Mouse (Mus musculus) T-helper 2 cell (primary cell): ENCODE results near the gene Gp9.

Experiments
- in situ Hi-C: fragments of 300-600 bp; cut with MboI, MseI; formaldehyde crosslinking; loops from one replicate; pipeline ENCODE4 v1.15.1; 2025; ENCODE audit warnings: high pct_unique_total_duplicates

Gp9 gene

DNA sequence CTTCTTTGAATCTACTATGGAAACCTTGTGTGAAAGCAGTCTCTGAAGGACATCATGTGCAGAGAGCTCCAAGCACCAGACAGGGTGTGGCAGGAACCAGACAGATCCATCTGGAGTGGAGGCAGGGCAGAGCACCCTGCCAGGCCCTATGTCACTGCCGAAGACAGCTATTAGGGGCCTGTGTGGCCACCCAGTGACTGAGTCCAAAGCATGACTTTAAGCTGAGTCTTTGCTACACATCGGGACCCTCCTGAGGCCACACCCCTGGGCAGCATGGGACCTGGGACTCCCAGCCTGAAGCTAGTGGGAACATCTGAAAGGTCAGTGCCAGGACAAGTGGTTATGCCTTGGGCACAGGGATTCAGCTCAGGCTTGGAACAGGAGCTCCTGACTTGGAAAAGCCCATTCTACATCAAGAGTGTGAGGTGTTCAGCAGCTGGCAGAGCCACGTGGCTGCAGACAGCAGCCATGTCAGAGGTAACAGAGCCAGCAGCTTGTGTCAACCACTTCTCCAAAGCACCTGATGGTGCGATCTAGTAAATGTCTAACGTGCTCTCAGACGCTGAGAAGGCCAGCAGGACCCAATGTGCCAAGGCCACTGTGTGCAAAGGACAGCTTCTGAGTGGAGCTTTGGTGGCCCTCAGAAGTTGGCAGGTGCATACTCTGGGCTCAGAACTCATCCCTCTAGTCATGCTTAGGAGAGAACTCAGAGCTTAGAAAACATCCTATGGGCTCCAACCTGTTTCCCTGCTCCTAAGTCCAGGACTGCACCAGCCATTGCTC is 9.4 kb downstream of the Gp9 start:
- in situ Hi-C loops = no loop called here

DNA sequence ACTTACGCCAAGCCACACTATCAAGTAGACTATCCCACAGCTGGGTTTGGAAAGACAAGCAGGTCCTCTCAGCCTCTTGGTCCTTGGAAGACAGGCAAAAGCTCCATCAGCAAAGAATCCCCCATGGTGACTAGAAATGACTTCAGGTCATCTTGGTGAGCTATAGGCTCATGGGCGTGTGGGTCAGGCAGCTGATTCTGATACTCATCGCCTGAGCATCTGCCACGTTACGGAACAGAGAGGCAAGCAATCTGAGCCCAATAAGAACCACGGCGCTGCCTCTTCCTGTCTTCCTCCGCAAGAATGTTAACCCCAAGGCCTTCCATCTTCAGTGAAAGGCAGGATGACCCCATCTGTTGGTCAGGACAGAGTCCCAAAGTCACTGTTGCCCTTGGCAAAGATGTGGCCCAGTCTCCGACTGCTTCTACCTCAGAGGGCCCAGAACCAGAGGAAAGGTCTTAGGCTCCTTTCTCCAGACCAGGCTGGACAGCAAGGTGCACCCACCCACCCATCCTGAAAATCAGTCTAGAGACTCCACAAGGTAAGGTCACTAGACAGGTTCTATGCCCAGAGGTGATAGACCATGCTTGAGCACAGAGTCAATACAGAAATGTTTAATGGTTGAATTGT is 10.5 kb downstream of the Gp9 start:
- in situ Hi-C loops = no loop called here

DNA sequence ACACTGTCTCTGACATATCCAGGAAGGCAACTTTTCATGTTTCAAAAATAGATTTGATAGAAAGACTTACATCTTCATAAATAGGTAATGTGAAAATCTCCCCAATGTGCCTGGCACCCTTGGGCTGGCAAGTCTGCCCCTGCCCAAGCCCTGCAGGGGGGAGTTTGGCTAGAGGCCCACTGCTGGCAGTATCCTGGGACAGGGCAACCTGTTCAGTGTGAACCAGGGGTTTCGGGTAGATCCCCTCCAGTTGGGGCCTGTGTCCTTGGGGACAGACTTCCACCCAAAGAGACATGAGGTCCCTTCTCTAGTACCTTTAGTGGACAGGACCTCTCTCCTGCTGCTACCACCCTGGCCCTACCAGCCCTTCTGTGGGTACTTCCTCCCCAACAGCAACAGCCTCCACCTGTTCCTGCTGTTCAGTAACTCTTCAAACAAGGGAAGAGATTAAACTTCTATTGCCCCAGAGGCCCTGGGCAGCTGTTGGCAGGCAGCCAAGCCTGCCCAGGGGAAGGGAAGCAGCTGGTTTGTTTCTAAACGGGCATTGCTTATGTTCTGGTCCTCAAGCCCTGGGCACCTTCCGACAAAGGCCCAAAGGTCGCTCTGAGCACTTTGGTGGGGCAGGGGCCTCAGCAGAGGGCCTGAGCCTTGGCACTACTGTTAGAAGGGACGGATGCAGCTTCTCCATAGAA is 11.2 kb downstream of the Gp9 start:
- in situ Hi-C loops = no loop called here

DNA sequence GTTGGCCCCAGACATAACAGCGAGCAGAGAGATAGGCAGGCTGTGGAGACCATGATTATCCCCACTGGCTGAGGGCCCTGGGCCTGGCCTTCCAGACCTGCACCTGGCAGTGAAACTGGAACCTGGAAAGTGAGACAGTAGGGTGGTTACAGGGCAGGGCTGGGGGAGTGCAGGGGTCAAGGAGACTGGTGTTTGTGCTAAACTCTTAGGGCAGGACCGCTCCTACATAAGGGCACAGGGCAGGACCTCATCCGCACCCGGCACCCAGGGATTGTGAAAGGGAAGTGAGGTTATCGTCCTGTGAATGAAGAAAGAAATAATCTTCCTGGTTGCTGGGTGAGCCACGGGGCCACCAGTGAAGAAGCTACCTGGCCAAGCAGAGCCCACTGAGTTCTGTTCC is 11.9 kb downstream of the Gp9 start:
- in situ Hi-C loops = no loop called here

DNA sequence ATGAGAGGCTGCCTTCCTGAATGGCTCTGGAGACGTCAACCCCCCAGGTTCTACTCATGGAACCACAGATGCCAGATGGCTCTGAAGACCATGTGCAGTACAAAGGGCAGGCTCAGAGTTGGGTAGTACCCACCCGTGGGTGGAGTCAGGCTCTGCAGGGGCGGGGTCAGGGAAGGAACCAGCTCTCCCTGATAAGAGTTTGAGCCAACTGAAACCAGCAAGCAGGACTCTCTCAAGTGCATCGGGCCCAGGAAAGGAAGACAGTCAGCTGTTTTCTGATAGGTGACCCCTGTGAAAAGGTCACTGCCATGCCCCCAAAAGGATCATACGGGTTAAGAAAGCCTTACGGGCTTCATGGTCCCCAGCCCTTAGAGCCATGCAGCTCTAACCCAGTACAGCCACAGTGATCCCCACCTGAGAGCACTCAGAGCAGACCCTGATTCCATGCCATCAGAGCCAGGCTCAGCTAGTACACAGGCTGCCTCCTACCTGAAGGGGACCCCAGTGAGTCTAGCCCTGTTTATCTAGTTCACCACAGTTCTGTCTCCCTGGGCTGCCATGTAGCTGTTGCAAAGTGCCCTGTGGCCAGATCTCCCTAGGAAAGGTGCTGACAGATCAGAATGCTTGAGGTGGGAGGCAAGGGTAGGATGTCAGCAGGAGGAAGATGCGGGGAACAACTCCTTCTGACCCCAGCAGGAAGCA is 13.1 kb downstream of the Gp9 start:
- in situ Hi-C loops = no loop called here

DNA sequence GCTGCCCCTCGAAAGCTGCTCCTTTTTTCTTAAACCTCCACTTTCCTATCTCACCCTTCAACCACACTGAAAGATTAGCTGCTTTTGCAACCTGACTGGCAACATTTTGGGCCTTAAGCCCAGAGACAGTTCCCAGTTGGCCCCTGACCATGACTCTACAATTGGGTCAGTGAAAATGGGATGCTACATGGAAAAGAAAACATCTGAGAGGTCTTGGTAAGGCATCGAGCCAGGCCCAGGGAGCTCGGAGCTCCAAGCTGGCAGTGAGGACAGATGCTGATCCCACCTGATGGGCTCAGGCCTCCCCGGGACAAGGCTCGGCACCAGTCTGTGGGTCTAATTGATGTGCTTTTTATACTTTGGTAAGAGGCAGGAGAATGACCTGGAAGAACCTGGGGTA is 14.0 kb downstream of the Gp9 start:
- in situ Hi-C loops = no loop called here

DNA sequence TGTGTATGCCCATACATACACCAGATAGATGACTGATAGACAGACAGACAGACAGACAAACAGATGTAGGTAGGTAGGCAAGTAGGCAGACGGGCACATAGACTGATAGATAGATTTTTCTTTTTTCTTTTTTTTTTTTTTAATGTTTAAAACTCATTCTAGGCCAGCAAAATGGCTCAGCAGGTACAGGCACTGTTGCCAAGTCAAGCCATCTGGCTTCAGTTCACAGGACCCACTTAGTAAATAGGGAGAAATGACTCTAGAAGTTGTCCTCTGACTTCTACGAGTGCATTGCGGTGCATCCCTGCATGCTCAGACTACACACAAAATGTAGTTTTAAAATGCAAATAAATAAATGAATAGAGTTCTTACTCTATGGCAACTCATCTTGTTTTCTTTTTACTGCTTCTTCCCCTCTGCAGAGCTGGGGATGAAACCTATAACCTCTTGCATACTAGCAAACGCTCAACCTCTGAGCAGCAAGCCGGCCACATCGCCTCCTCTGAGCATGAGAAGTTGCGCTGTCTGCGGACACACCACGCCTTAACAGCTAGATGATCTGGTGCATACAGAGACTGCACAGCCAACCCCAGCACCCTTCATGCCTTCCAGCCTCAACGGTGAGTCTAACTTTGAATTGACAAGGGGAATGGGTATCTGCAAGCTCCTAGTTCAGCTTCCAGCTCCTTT is 16.1 kb downstream of the Gp9 start:
- in situ Hi-C loops = no loop called here

DNA sequence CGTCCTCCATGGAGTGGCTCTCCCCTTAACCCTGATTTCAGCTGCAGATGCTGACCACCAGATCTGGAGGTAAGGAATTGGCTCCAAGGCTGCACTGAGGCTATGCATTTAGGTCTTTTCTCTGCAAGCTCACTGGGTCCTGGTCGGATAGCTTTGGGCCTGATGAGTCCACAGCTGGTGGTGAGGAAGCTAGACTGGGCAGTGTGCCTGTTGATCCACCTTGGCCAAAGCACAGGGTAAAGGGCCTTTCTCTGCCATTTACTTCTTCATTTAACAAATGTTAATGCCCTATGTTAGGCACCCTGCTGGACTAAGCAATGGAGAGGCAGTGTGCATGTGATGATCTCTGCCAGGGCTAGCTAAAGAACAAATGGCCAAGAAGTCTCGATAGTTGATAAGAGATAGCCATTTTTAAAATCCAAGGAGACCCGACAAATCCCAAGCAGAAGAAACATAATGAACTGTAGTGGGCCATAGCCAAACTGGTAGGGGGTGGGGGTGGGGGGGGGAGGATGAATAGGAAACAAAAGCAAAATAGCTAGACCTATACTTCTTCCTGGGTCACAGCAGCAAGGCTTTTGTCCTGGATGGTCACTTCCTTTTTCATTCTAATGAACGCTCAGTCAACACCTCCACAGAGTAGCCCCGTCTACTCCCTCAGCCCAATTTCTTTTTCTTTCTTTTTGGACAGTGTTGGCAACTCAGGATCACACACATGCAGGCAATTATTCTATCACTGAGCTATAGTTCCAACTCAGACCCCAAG is 17.7 kb downstream of the Gp9 start:
- in situ Hi-C loops = no loop called here

DNA sequence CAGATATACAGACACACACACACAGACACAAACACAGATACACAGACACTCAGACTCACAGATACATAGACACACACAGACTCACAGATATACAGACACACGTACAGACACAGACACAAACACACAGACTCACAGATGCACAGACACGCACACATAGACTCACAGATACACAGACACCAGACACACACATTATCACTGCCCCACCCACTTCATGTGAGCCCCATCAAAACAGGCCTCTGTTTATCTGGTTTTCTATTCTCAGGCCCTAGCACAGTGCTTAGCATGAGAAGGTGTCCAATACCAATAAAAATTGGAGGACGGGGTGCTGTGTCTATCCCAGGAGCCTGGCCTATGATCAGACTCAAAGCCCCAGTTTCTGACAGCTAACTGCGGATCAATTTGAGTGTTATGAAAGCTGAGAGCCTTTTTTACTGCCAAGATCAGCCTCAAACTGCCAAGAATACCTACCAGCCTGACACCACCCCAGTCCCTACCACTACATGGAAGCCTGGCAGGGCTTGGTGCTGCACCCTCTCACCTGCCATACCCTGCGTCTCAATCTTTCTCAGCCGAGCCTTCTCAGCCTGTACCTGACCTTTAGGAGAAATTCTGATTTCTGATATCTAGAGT is 18.5 kb downstream of the Gp9 start:
- in situ Hi-C loops = no loop called here

DNA sequence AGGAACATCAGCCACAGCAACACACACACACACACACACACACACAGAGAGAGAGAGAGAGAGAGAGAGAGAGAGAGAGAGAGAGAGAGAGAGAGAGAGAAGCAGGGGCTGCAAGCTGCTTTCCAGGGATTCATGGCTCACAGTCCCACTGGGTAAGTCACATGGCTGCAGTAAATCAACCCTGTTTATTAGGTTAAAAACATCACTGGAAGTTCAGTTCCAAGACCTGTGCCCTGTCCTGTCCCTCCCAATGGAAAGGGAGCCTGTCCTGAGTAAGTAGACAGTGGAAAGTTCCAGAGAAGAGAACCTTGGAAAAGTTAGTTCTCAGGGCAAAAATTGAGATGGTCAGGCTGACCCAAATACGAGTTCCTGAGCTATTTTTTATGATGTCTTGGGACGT is 19.4 kb downstream of the Gp9 start:
- in situ Hi-C loops = no loop called here

DNA sequence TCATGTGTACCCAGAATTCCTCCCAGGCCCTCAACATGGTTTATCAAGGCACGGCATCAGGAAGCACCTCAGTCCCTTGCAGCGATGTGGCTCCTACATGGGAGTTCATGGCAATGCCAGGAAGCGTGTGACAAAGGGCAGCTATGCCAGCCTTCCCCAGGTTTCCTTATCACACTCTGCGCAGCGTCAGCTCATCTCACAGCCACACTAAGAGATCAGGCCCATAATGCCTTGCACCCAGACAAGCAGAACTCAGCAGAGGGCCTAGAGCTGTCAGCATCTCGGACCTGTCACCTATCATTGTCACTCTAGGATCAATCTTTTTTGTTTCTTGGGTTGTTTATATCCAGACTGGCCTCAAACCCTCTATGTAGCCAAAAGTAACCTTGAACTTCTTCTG is 21.7 kb downstream of the Gp9 start:
- in situ Hi-C loops = no loop called here

DNA sequence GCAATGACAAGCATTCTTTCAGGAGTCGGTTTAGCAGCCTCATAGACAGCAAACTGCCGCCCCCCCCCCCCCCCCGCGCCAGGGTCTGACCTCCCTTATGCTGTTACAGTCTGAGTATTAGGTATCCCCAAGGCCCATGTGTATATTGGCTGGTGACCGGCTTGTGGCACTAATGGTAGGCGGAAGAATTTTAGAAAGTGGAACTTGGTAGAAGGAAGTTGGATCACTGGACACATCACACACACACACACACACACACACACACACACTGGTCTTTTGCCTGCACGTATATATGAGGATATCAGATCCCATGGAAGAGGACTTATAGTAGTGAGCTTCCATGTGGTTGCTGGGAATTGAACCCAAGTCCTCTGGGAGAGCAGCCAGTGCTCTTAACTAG is 24.6 kb downstream of the Gp9 start:
- in situ Hi-C loops = loop anchor here (10.0 kb wide), 1 partner anchor 338 kb away; no protein-coding TSS in a partner anchor

DNA sequence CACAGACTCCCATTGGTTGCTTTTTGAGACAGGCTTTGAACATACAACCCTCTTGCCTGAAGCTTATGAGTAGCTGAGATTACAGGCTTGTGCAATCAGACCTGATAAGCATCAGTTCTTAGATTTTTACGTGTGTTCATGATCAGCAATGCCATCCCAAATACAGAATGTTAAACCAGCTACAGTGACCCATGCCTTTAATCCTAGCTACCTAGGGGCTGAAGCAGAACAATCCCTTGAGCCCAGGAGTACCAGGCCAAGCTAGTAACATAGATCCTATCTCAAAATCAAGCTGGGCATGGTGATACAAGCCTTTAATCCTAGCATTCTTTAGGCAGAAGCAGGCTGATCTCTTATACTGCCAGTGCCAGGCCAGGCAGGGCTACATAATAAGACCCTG is 26.2 kb downstream of the Gp9 start:
- in situ Hi-C loops = loop anchor here (10.0 kb wide), 1 partner anchor 339 kb away; no protein-coding TSS in a partner anchor

DNA sequence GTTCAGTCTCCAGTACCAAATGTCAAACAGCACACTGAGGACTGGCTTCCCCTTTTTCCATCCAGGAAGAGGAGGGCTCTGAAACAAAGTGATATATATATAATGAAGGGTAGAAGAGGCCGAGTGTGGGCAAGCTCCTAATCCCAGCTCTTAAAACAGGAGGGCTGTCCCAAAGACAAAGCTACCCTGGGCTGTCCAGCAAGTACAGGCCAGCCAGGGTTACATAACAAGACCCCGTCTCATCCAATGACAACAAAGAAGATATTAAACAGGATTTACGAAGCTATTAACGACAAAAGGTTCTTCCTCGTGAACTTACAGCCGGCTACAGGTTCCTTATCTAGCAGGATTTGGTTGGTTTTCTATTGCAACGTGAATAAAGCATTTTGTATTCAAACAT is 27.0 kb downstream of the Gp9 start:
- in situ Hi-C loops = loop anchor here (5.0 to 10.0 kb wide), 2 partner anchors 43 to 340 kb away; no protein-coding TSS in a partner anchor

DNA sequence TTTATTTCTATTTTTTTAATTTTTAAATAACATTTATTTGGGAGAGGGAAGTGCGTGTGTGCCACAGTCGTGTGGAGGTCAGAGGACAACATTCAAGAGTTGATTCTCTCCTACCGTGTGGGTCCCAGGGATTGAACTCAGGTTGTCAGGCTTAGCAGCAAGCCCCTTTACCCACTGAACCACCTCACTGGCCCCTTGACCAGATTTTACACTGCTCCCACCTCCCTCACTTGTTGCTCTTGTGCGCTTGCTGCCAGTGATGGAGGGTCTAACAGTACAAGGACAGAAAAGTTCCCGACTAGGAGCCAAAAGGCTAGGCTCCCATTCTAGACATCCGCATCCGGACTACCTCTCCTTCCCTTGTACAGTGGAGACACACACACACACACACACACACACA is 27.6 kb downstream of the Gp9 start:
- in situ Hi-C loops = loop anchor here (5.0 to 10.0 kb wide), 2 partner anchors 43 to 341 kb away; no protein-coding TSS in a partner anchor

DNA sequence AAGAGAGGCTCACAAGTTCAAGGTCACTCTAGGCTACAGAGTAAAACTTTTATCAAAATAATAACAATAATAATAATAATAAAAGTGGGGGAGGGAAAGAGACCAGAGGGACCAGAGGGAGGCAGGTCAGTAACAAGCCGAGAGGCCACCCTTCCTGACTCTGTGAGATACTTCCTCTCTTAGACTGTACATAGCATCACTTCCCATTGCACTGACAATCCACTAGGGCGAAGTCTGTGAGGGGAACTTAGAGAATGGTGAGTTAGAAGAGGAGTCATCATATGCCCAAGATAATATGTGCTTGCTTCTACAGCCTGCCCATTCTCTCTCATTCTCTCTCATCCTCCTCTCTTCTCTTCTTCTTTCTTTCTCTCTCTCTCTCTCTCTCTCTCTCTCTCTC is 28.2 kb downstream of the Gp9 start:
- in situ Hi-C loops = loop anchor here (5.0 to 10.0 kb wide), 2 partner anchors 44 to 341 kb away; no protein-coding TSS in a partner anchor

DNA sequence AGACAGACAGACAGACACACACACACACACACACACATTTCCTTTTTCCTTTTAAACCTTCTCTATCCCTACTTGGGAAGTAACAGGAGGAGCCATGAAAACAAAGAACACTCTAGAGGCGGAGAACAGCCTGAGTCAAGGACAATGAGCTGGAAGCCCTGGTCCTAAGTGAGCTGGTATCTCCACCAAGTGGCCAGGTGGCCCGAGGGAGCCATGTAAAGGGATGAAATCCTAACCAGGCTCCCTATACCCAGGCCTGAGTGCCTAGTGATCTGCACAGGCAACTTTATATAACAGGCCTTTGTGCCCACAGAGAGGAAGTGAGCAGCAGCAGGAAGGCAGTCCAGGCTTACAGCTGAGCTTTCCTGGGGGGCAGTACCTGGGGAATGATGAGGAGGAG is 29.0 kb downstream of the Gp9 start:
- in situ Hi-C loops = loop anchor here (5.0 to 10.0 kb wide), 2 partner anchors 45 to 342 kb away; no protein-coding TSS in a partner anchor

DNA sequence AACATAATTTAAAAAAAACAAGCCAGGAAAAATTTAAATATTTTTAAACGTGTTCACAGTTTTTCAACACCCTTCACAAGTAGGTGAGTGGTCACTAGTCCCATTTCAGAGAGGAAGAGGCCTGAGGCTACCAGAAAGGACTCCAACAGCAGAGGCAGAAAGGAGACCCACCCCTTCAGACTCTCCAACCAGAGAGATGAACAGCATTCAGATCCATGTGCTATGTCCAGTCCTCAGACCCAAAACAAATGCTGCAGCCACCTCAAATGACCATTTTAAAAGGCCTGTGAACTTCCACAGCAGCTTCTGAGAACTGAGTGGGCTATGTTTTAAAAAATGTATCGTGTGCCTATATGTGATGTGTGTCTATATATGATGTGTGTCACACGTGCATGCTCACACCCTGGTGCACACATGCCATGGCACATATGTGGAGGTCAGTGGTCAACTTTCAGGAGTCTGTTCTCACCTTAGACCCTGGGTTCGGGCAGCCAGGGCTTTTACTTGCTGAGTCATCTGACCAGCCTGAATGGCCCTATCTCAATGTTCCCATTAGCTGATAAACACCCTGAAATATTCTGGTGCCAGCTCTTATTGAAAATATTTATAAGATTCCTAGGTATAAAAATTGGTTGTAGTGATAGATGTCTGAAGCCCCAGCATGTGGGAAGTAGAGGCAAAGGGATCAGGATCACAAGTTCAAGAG is 30.0 kb downstream of the Gp9 start:
- in situ Hi-C loops = loop anchor here (5.0 to 10.0 kb wide), 2 partner anchors 46 to 343 kb away; no protein-coding TSS in a partner anchor

DNA sequence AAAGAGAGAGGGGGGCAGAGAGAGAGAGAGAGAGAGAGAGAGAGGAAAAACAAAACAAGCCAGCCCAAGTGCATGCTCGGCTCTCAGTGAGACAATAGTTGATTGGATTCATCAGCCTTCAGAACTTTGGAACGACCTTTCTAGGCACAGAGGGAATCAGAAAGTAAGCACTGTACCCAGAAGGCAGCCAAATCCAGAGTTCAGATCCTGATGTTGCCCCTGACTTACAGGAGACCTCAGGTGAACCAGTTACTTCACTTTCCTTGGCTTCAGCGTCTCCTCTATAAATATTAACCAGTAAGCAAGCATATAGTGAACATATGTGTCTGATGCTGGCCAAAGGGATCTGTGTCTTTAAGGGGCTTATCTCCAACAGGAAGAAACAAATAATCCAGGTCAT is 30.6 kb downstream of the Gp9 start:
- in situ Hi-C loops = loop anchor here (5.0 to 10.0 kb wide), 2 partner anchors 46 to 344 kb away; no protein-coding TSS in a partner anchor
